Mouse (Mus musculus) lung, postnatal 25 days (tissue): Measurements from ENCODE around the gene March10.
A peak's percentile ranks its signal among the peaks of the same experiment; 100 is the strongest.

Experiments
- DNase-seq: peaks from one replicate; pipeline ENCODE4 v3.0.0; 2022; ENCODE audit warnings: low spot score

March10 gene

GRCm38 (mm10) chr11:105352954-105353890, 103.3 kb downstream of the March10 start:
- peak; percentile 79 for DNase-seq

GRCm38 (mm10) chr11:105352152-105352551, 104.4 kb downstream of the March10 start:
- peak; percentile 88 for DNase-seq

- no peak for DNase-seq
Observed at GRCm38 (mm10) chr11:105350643-105351042, 105.9 kb downstream of the March10 start.

- no peak for DNase-seq
Observed at GRCm38 (mm10) chr11:105349780-105350324, 106.7 kb downstream of the March10 start.

- DNase-seq, result no peak
Observed at GRCm38 (mm10) chr11:105348495-105348982, 108.0 kb downstream of the March10 start.

GRCm38 (mm10) chr11:105347162-105348161, 109.1 kb downstream of the March10 start:
- DNase-seq, result peak; percentile 83

GRCm38 (mm10) chr11:105345284-105345683, 111.3 kb downstream of the March10 start:
- peak; percentile 36 for DNase-seq

- DNase-seq, result no peak
Observed at GRCm38 (mm10) chr11:105338596-105339390, 117.7 kb downstream of the March10 start.

GRCm38 (mm10) chr11:105333867-105334670, 122.5 kb downstream of the March10 start:
- DNase-seq, result no peak

GRCm38 (mm10) chr11:105332468-105332867, 124.1 kb downstream of the March10 start:
- peak; percentile 62 for DNase-seq

- DNase-seq, result no peak
Observed at GRCm38 (mm10) chr11:105331732-105332131, 124.8 kb downstream of the March10 start.

GRCm38 (mm10) chr11:105331129-105331528, 125.4 kb downstream of the March10 start:
- DNase-seq, result no peak

- no peak for DNase-seq
Observed at GRCm38 (mm10) chr11:105329962-105330361, 126.6 kb downstream of the March10 start.

- no peak for DNase-seq
Observed at GRCm38 (mm10) chr11:105327101-105327500, 129.4 kb downstream of the March10 start.

- peak; percentile 34 for DNase-seq
Observed at GRCm38 (mm10) chr11:105323530-105323929, 133.0 kb downstream of the March10 start.

GRCm38 (mm10) chr11:105321090-105321489, 135.4 kb downstream of the March10 start:
- DNase-seq, result no peak

- DNase-seq, result no peak
Observed at GRCm38 (mm10) chr11:105317769-105318168, 138.8 kb downstream of the March10 start.

- no peak for DNase-seq
Observed at GRCm38 (mm10) chr11:105316121-105316520, 140.4 kb downstream of the March10 start.

- DNase-seq, result peak; percentile 14
Observed at GRCm38 (mm10) chr11:105315296-105315695, 141.2 kb downstream of the March10 start.

- DNase-seq, result no peak
Observed at GRCm38 (mm10) chr11:105313633-105314014, 142.9 kb downstream of the March10 start.
